Mouse (Mus musculus) intestine, postnatal 0 days (tissue): ENCODE results near the gene Gm45716. TPM values are rescaled to one million over a fixed set of nuclear protein-coding genes. Genes with fewer than 3 reads are reported as not detected.
A peak's percentile ranks its signal among the peaks of the same experiment; 100 is the strongest.

ENCODE experiments used
- ATAC-seq: fragments of 200-750 bp; cut with Nextera tagmentation; 2 replicates; pipeline ENCODE4 v1.8.0; 2017; ENCODE audit warnings: mild to moderate bottlenecking, moderate TSS enrichment, moderate library complexity
- H3K27ac ChIP-seq: fragments of 300-500 bp; sonication (generic); 2 replicates; pipeline ENCODE4 v1.5.1; 2014; ENCODE audit warnings: mild to moderate bottlenecking, low read depth, low read length, moderate library complexity
- H3K27me3 ChIP-seq: fragments of 300-500 bp; sonication (generic); replicated peaks from 2 replicates; pipeline ENCODE4 v1.6.1; 2014; ENCODE audit warnings: low read length, mixed read lengths; ENCODE audit not compliant: control insufficient read depth, insufficient read depth
- H3K36me3 ChIP-seq: fragments of 300-500 bp; sonication (generic); 2 replicates; pipeline ENCODE4 v1.6.1; 2014; ENCODE audit warnings: mild to moderate bottlenecking, moderate library complexity; ENCODE audit not compliant: control insufficient read depth, insufficient read depth
- H3K4me1 ChIP-seq: fragments of 300-500 bp; sonication (generic); replicated peaks from 2 replicates; pipeline ENCODE4 v1.6.1; 2014; ENCODE audit warnings: antibody characterized with exemption, low read length, mixed read lengths; ENCODE audit not compliant: control insufficient read depth, insufficient read depth
- H3K4me2 ChIP-seq: fragments of 300-500 bp; sonication (generic); replicated peaks from 2 replicates; pipeline ENCODE4 v1.6.1; 2014; ENCODE audit warnings: low read depth, mild to moderate bottlenecking, moderate library complexity
- H3K4me3 ChIP-seq: fragments of 300-500 bp; sonication (generic); 2 replicates; pipeline ENCODE4 v1.5.1; 2014; ENCODE audit warnings: low read depth, low read length
- H3K9ac ChIP-seq: fragments of 300-500 bp; sonication (generic); 2 replicates; pipeline ENCODE4 v1.6.1; 2014; ENCODE audit warnings: mild to moderate bottlenecking, low read depth, low read length
- H3K9me3 ChIP-seq: fragments of 300-500 bp; sonication (generic); 2 replicates; pipeline ENCODE4 v1.6.1; 2016; ENCODE audit warnings: mixed run types; ENCODE audit not compliant: control insufficient read depth
- CTCF ChIP-seq: sonication (generic); IDR thresholded peaks from 2 replicates; pipeline ENCODE4 v1.5.1; 2016; ENCODE audit warnings: low read depth, mild to moderate bottlenecking, control low read depth, antibody characterized with exemption, moderate library complexity
- WGBS: fragments of 180-500 bp; shearing (Covaris S2); extraction: QIAGEN DNeasy Blood & Tissue Kit; methylation state at CpG from one replicate; pipeline ENCODE4 v1.1.7; 2014; 5-methylcytosine and 5-hydroxymethylcytosine counted together
- polyA plus RNA-seq: library from polyadenylated mRNA; unstranded; fragments of >200 nt; fragmentation: Nextera tagmentation; extraction: Ambion mirVana; gene quantifications from 2 replicates; pipeline ENCODE4 v1.2.1, GENCODE M21; 2015

Gm45716 gene
- polyA plus RNA-seq, 1 experiment from 2014 or later = 23.9 TPM

- no peaks in the 10 kb centered on the region for H3K27me3 ChIP-seq
- H3K4me1 ChIP-seq = no peaks in the 10 kb centered on the region
- H3K4me3 ChIP-seq = no peak overlapping the region
- no peak for TF ChIP-seq CTCF
- no peak overlapping the region for H3K27ac ChIP-seq
- no peak for ATAC-seq
- 94% methylated on average over 6 of the region's 6 CpGs for WGBS
- H3K36me3 ChIP-seq = no peaks in the 10 kb centered on the region
- no peaks in the 10 kb centered on the region for H3K9me3 ChIP-seq
- H3K4me2 ChIP-seq = no peak overlapping the region
- no peak overlapping the region for H3K9ac ChIP-seq
These were observed 10.1 kb upstream of the Gm45716 start for GRCm38 (mm10) chr11:90177389-90177788.

- Histone ChIP-seq H3K27ac (no peak overlapping the region), H3K36me3 (no peaks in the 10 kb centered on the region), H3K4me1 (no peaks in the 10 kb centered on the region), H3K4me2 (no peak overlapping the region), H3K9me3 (no peaks in the 10 kb centered on the region), H3K27me3 (no peaks in the 10 kb centered on the region), H3K4me3 (no peak overlapping the region), H3K9ac (no peak overlapping the region)
- WGBS = 16% methylated on average over 2 of the region's 2 CpGs
- TF ChIP-seq CTCF = peak; percentile 81
- ATAC-seq = no peak
These were observed 4.1 kb upstream of the Gm45716 start for GRCm38 (mm10) chr11:90183361-90183760.

- Histone ChIP-seq H3K4me1 (no peaks in the 10 kb centered on the region), H3K27me3 (no peaks in the 10 kb centered on the region), H3K9ac (no peak overlapping the region), H3K36me3 (no peaks in the 10 kb centered on the region), H3K4me2 (no peak overlapping the region), H3K4me3 (no peak overlapping the region), H3K27ac (no peak overlapping the region), H3K9me3 (no peaks in the 10 kb centered on the region)
- no peak for ATAC-seq
- no peak for TF ChIP-seq CTCF
- 48% methylated on average over 4 of the region's 4 CpGs for WGBS
These were observed 2.7 kb upstream of the Gm45716 start for GRCm38 (mm10) chr11:90184756-90185155.

- no peak for ATAC-seq
- 96% methylated on average over 3 of the region's 3 CpGs for WGBS
These were observed 2.7 kb downstream of the Gm45716 start for GRCm38 (mm10) chr11:90190156-90190555.

GRCm38 (mm10) chr11:90194946-90195345 is 7.5 kb downstream of the Gm45716 start:
- Histone ChIP-seq H3K4me1 (no peaks in the 10 kb centered on the region), H3K4me3 (no peak overlapping the region), H3K27me3 (no peaks in the 10 kb centered on the region), H3K9ac (no peak overlapping the region), H3K36me3 (no peaks in the 10 kb centered on the region), H3K27ac (no peak overlapping the region), H3K4me2 (no peak overlapping the region), H3K9me3 (no peaks in the 10 kb centered on the region)
- no peak for TF ChIP-seq CTCF
- WGBS = 82% methylated on average over 1 of the region's 1 CpGs
- no peak for ATAC-seq

More at GRCm38 (mm10) chr11:90190156-90190555, 2.7 kb downstream of the Gm45716 start:
- Histone ChIP-seq H3K27ac (no peak overlapping the region), H3K36me3 (no peaks in the 10 kb centered on the region), H3K4me3 (no peak overlapping the region), H3K9ac (no peak overlapping the region), H3K27me3 (no peaks in the 10 kb centered on the region), H3K4me2 (no peak overlapping the region), H3K4me1 (no peaks in the 10 kb centered on the region), H3K9me3 (no peaks in the 10 kb centered on the region)
- no peak for TF ChIP-seq CTCF

GRCm38 (mm10) chr11:90195756-90196520 is 8.5 kb downstream of the Gm45716 start:
- peak overlapping the region; percentile 41 for H3K4me2 ChIP-seq
- TF ChIP-seq CTCF = no peak
- H3K36me3 ChIP-seq = no peaks in the 10 kb centered on the region
- no peaks in the 10 kb centered on the region for H3K9me3 ChIP-seq
- no peak overlapping the region for H3K4me3 ChIP-seq
- no peak overlapping the region for H3K9ac ChIP-seq
- no peaks in the 10 kb centered on the region for H3K4me1 ChIP-seq
- H3K27ac ChIP-seq = peak overlapping the region; percentile 46; the same call in 1 of the 2 replicates
- H3K27me3 ChIP-seq = no peaks in the 10 kb centered on the region
- ATAC-seq = peak; percentile 71
- 35% methylated on average over 11 of the region's 11 CpGs for WGBS
